Mouse (Mus musculus) bone marrow, adult 2 months (tissue): ENCODE measurements at regions not wholly inside any gene's neighbourhood (a gene's known extent, or its start where the extent isn't known, plus 50 kb on each side); places are given as distances from the start of the nearest gene placed in this dataset.

Source experiments
- CTCF ChIP-seq: fragments of 200-500 bp; IDR thresholded peaks from 2 replicates; pipeline ENCODE4 v1.5.1; 2011; ENCODE audit warnings: low read length, control low read depth; ENCODE audit not compliant: control insufficient read depth, insufficient read depth
- POLR2A ChIP-seq: fragments of 200-500 bp; IDR thresholded peaks from 2 replicates; pipeline ENCODE4 v1.6.1; 2011; ENCODE audit warnings: low read depth, mild to moderate bottlenecking, control low read depth, low read length, borderline replicate concordance; ENCODE audit not compliant: control insufficient read depth

- TF ChIP-seq POLR2A (no peak), CTCF (no peak)
These were observed 288.2 kb upstream of the Veph1 start for GRCm38 (mm10) chr3:66584831-66585230.
